Mouse (Mus musculus): ENCODE data around the gene Slc29a4. TPM values are rescaled to one million over a fixed set of nuclear protein-coding genes. Genes with fewer than 3 reads are reported as not detected.

Gene Slc29a4
- total RNA-seq (2021), result under 1 TPM; 0.81 to 0.88 TPM
- long read RNA-seq, experiment 1, partial matches to known transcripts, result 0 of 3 reads
- long read RNA-seq, experiment 1, other reads (novel, unspliced or antisense), result 0 of 3 reads
- long read RNA-seq, experiment 2, result 0 reads

GRCm38 (mm10) chr5:142692248-142692647 lies at the start of gene Slc29a4:
Gene Slc29a4 (plus strand): TSS chr5:142692512.
- DNase-seq (ENCODE audit: low spot score in 2 of 2), result no peak

DNA sequence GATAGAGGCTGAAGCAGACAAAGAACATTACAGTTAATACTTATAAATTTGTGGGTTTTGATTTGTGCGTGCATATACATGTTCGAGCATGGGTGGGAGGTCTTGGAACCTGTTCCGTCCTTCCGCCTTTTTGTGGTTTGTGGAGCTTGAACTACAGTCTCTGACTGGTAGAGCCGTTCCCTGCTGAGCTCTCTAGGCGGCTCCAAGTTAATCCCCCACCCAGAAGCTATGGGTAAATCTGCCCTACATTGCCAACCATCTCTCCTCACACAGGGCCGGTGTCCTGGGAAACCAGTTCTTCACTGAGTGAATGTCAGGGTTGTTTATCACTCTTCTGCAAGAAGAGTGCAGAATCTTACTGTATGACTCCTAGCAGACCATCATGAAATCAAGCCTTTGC lies 44.1 kb upstream of the Slc29a4 start:
- no peak for DNase-seq (ENCODE audit: low spot score in 2 of 2)

DNA sequence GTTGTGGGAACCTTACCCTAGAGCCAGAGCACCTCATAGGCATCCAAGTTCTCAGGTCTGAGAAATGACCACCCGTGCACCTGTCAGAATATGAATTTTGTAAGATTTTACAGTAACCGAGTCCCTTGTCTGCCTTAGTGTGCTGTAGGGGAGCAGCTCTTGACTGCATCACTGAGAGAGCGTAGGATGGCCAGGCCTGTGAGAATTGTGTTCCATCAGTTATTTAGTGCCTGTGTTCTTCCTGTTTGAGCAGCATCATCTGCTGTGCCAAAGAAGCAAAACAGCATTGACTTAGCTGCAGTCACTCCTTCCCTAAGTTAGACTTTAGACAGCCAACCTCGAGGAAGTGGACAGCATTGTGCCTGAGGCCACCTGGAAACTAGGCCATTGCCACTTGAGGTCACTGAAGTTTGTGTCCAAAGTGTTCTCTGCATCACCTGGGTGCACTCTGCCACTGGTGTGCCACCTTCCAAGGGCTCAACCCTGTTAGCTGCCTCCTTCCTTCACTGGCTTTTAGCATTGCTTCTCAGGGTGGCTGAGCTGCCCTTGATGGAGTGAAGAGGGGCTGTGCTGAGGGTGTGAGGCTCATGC lies 42.8 kb upstream of the Slc29a4 start:
- DNase-seq (ENCODE audit: low spot score in 2 of 2), result no peak

DNA sequence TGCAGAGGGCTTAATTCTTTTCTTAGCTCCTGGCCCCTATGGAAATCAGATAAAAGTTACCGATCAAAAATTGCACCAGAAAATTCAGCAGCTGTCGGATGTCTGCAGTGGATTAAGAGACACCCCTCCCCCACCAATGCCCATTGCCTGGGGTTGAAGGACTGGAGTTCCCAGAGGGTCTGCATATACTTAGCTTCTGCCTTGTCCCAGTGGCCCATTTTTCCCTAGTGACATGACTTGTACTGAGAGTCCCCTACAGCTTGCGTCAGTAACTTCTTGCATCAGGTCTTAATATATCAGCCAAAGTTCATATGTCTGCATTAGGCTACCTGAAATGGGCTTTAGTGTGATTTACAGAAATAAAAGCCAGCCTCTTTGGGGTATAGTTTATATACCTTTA lies 41.9 kb upstream of the Slc29a4 start:
- no peak for DNase-seq (ENCODE audit: low spot score in 2 of 2)

- no peak for DNase-seq (ENCODE audit: low spot score in 2 of 2)
Observed at GRCm38 (mm10) chr5:142650794-142651497, 41.4 kb upstream of the Slc29a4 start.

DNA sequence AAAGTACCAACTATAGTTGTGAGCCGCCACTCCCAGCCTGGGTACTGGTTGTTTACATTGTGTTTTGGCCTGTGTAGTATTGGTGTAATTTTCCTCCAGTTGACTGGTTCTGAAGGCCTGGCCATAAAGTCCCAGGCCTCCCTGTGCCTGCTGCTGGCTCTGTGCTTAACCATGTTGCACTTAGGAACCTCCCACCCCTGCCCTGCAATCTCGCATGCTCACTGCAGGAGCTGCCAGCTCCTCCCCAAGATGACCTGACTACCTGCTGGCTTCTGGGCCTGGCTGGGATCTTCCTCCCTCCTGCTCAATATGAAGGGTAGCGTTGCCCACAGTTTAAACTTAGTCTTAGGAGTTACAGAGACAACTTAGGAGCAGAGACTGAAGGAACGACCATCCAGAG lies 40.0 kb upstream of the Slc29a4 start:
- DNase-seq (ENCODE audit: low spot score in 2 of 2), result no peak

DNA sequence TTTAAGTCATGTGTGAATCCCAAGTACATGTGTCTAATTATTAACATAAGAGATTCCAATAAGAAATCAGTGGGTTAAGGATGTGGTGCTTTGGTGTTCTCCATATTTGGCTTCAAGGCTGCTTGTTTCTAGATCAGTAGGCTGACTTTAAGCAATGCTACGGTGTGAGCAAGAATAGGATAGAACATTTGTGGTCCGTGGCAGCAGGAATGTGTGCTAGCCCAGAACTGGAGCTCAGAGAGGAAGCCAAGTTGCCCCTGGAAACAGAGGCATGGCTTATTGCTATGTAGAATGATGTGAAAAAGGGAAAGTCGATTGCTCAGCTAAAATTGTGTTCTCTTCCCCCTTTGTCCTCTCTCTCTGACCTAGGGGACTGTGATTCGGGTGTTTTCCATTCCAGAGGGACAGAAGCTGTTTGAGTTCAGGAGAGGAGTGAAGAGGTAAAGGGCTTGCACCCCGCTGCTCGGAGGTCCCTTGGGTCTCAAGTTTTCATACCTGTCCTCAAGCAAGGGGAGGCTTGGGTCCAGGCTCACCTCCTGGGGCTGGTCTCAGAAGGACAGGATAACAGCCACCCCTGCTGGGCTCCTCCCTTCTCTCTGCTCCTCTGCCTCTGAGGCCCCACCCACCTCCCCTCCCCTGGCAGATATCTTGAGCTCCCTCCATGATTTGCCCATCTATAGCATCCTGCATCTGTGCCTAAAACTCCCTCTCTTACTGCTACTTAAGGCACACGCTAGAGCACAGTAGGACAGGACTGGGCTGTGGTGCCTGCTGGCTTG lies 31.5 kb upstream of the Slc29a4 start:
- no peak for DNase-seq (ENCODE audit: low spot score in 2 of 2)

DNA sequence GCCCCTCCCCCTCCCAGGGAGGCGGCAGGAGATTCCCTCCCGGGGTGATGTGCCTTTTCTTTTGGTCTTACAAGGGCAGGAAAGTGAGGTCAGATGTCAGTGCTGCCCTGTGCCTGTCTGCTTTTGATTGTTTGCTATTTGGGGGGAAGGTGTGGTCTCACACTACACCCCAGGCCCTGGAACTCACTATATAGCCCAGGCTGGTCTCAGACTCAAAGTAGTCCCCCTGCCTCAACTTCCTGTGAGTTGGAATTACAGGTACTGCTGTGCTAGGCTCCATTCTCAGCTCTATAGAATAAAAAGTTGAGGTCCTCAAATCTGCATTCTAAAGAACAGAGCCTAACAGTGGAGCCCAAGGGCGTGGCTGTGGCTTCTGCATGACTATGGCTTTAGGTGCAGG lies 24.4 kb upstream of the Slc29a4 start:
- no peak for DNase-seq (ENCODE audit: low spot score in 2 of 2)

DNA sequence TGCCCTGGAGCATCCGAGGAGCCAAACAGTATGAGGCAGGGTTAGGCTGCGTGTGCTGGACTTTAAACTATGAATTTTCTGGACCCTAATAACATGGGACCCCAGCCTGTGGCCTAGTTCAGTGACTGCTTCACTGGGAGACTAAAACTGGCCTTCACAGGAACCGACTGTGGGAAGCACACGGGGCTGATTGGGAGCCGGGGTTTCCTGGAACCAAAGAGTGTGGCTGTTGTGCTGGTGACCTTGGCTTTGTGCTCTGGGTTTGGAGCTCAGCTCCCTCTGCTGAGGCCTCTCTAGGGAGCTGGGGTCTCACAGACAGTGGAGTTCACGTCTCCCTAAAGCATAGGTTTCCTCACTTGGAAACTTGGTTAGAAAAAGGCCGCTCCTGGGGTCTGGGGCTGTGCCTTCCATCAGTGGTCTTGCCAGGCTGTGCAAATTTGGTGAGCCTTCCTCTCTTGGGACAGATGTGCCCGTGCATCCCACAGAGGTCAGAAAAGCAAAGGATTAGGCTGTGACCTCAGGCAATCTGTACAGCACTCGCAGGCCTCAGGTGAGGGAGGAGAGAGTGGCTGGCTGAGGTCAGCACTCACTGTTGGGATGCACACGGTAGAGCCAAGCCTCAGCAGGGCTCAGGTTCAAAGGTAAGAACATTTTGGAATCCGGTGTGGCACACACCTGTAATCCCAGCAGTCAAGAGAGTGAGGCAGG lies 23.6 kb upstream of the Slc29a4 start:
- DNase-seq (ENCODE audit: low spot score in 2 of 2), result no peak

DNA sequence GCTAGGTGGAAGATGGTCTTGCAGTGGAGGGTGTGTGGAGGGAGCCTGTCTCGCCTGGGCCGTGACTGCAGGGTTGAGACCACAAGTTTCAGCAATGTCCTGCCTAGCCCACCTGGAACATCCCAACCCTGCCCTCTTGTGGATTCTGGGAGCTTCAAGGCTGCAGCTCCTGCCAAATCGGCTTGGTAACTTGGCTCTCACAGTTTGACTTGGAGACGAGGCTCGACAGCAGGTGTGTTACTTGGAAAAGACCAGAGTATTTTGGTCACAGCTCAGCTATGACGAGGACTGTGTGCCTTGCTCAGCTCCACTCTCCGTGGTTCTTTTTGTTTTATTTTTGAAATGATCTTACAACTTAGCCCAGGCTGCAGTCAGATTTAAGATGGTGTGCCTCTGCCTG lies 22.6 kb upstream of the Slc29a4 start:
- no peak for DNase-seq (ENCODE audit: low spot score in 2 of 2)

GRCm38 (mm10) chr5:142673082-142673481 lies 19.2 kb upstream of the Slc29a4 start:
- DNase-seq (ENCODE audit: low spot score in 2 of 2), result no peak

GRCm38 (mm10) chr5:142678141-142678571 lies 14.2 kb upstream of the Slc29a4 start:
- no peak for DNase-seq (ENCODE audit: low spot score in 2 of 2)

- DNase-seq (ENCODE audit: low spot score in 2 of 2), result no peak
Observed at GRCm38 (mm10) chr5:142679065-142679464, 13.2 kb upstream of the Slc29a4 start.

DNA sequence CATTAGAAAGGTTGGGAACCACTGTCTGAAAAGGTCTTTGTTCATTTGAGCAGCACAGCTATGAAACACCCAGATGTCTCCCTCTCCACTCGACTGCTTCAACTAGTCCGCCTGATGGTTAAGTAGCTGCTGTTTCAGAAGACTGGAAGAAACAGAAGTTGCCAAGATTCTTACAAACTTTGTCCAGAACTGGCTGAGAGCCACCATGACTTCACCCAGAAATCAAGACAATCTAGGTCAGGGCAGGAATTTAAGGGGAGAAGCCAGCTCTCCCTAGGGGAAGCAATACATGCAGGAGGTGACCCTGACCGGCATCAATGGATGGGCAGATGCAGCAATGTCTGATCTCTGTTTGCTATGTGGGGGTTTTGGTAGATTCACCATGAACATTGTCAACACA lies 10.4 kb upstream of the Slc29a4 start:
- DNase-seq (ENCODE audit: low spot score in 2 of 2), result no peak

GRCm38 (mm10) chr5:142682529-142682928 lies 9.8 kb upstream of the Slc29a4 start:
- DNase-seq (ENCODE audit: low spot score in 2 of 2), result no peak

DNA sequence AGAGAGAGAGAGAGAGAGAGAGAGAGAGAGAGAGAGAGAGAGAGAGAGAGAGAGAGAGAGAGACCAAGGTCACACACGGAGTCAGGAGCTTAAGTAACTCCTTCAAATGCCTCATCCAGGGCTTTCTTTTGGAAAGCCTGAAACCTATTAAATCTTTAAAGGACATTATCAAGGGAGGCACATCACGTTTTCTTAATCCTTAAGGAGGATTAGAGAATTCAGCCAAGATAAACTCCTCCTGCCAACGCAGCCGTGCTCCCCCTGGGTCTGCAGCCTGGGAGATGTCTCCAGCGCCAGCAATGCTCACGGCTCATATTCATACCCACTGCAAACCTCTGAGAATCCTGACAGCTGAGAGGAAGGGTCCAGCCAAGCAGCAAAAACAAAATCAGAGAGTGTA lies 3.4 kb upstream of the Slc29a4 start:
- DNase-seq (ENCODE audit: low spot score in 2 of 2), result no peak

DNA sequence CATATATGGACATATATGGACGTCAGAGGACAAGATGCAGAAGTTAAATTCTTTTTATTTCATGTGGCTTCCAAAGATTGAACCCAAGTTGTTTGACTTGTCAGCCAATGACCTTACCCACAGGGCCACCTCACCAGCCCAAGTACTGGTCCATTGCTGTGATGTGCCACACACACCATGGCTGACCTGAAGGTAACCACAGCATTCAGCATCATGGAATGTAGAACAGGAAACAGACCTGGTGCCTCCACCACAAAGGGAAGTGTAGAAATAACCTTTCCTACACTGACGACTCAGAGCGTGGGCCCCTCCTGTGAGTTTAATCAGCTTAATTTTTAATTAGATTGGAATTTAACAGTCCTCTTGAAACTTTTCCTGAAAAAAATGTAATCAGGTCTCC lies 2.0 kb upstream of the Slc29a4 start:
- DNase-seq (ENCODE audit: low spot score in 2 of 2), result no peak

GRCm38 (mm10) chr5:142692971-142693737 lies 842 bp downstream of the Slc29a4 start:
- no peak for DNase-seq (ENCODE audit: low spot score in 2 of 2)

DNA sequence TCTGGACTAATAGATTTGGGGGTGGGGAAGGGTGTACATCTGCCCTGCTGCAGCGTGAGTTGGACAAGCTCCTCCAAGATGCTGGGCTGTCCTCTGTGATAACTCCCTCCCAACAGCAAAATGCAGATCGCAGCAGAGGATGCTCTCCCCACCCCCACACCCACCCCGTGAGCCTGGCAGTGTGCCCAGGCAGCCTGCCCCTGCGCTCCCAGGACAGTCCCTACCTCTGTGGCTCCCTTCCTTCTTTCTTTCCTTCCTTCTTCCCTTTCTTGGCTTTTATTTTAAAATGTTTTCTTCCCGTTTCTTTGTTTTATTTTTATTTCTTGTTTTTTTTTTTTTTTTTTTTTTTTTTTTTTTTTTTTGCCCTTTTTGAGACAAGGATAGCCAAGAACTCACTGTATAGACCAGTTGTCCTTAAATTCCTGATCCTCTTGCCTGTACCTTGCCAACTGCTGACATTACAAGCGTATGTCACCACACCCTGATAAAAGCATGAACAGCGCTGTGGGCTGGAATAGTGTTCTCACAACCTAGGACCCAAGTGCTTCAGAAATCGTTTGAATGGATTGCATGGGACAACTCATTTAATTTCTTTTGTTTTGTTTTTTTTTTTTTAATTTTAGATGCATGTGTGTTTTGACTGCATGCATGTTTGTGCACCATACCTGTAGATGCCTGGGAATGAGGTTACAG lies 1.6 kb downstream of the Slc29a4 start:
- no peak for DNase-seq (ENCODE audit: low spot score in 2 of 2)

Measured in gastrocnemius, postnatal 4 days (tissue).